Mouse (Mus musculus) CH12.LX (cell line): ENCODE results near the gene Tead1.

Experiments used
- CTCF ChIP-seq, 2 experiments: IDR thresholded peaks in 1 of 2; conservative IDR thresholded peaks in 1 of 2; 2 replicates each; pipeline ENCODE4 v1.5.1; 2011 to 2012; ENCODE audit warnings: low read depth in 2 of 2, low read length in 2 of 2, improper control_type of control experiment in 1 of 2, inconsistent platforms in 1 of 2, mild to moderate bottlenecking in 1 of 2, moderate library complexity in 1 of 2
- MAFK ChIP-seq: IDR thresholded peaks from 2 replicates; pipeline ENCODE4 v1.6.1; 2011; ENCODE audit warnings: low read length, improper control_type of control experiment; ENCODE audit not compliant: insufficient replicate concordance
- NRF1 ChIP-seq: IDR thresholded peaks from 2 replicates; pipeline ENCODE4 v1.6.1; 2014; ENCODE audit warnings: low read depth, mild to moderate bottlenecking, inconsistent platforms, low read length, improper control_type of control experiment, moderate library complexity
- POLR2A ChIP-seq: IDR thresholded peaks from 2 replicates; pipeline ENCODE4 v1.6.1; 2011; ENCODE audit warnings: low read depth, mild to moderate bottlenecking, improper control_type of control experiment, low read length
- POLR2AphosphoS2 ChIP-seq: IDR thresholded peaks from 2 replicates; pipeline ENCODE4 v1.6.1; 2011; ENCODE audit warnings: low read depth, low read length, improper control_type of control experiment
- ZC3H11A ChIP-seq: IDR thresholded peaks from 2 replicates; pipeline ENCODE4 v1.6.1; 2012; ENCODE audit warnings: low read depth, mild to moderate bottlenecking, inconsistent platforms, low read length, improper control_type of control experiment

- TF ChIP-seq POLR2AphosphoS2 (no peak), CTCF (conservative IDR thresholded peaks at IDR 0.05 in 1 of 2, IDR thresholded peaks at IDR 0.05 in 1 of 2; ENCODE audit: low read depth in 2 of 2, low read length in 2 of 2) (no peak), POLR2A (no peak), NRF1 (no peak), MAFK (no peak), ZC3H11A (no peak)
Observed at GRCm38 (mm10) chr7:112741790-112742189, 62.7 kb downstream of the Tead1 start.
